Mouse (Mus musculus) cerebellum, adult 2 months (tissue): Measurements from ENCODE around the gene Pdzk1ip1. TPM values are rescaled to one million over a fixed set of nuclear protein-coding genes. Genes with fewer than 3 reads are reported as not detected.

Experiments
- DNase-seq, 2 experiments: peaks; one replicate each; pipeline ENCODE4 v3.0.0; 2021
- H3K27ac ChIP-seq: fragments of 200-500 bp; 2 replicates; pipeline ENCODE4 v1.5.1; 2012; ENCODE audit warnings: low read length, control low read depth, inconsistent platforms; ENCODE audit not compliant: insufficient read depth
- H3K27me3 ChIP-seq: fragments of 200-500 bp; 2 replicates; pipeline ENCODE4 v1.6.1; 2012; ENCODE audit warnings: inconsistent platforms, mild to moderate bottlenecking, low read length, moderate library complexity; ENCODE audit not compliant: control insufficient read depth, insufficient read depth
- H3K4me1 ChIP-seq: fragments of 200-500 bp; 2 replicates; pipeline ENCODE4 v1.6.1; 2011; ENCODE audit warnings: low read length; ENCODE audit not compliant: control insufficient read depth, insufficient read depth
- H3K4me3 ChIP-seq: fragments of 200-500 bp; replicated peaks from 2 replicates; pipeline ENCODE3; 2011; ENCODE audit warnings: mild to moderate bottlenecking, low read depth, low read length, control low read depth; ENCODE audit not compliant: insufficient read depth
- CTCF ChIP-seq: fragments of 200-500 bp; IDR thresholded peaks from 2 replicates; pipeline ENCODE4 v1.5.1; 2011; ENCODE audit warnings: low read depth, mild to moderate bottlenecking, control low read depth, low read length, moderate library complexity, borderline replicate concordance; ENCODE audit not compliant: insufficient read depth
- POLR2A ChIP-seq: fragments of 200-500 bp; IDR thresholded peaks from 2 replicates; pipeline ENCODE4 v1.6.1; 2011; ENCODE audit warnings: low read length, control low read depth, borderline replicate concordance; ENCODE audit not compliant: insufficient read depth
- WGBS: fragments of 180-500 bp; shearing (Covaris S2); methylation state at CpG from one replicate; pipeline ENCODE4 v1.1.7; 2018; 5-methylcytosine and 5-hydroxymethylcytosine counted together
- polyA plus RNA-seq: library from polyadenylated mRNA; depleted of rRNA; stranded (reverse); fragments of >200 nt; gene quantifications from 2 replicates; pipeline ENCODE4 v1.2.3, GENCODE M21; 2012

Pdzk1ip1 gene
- polyA plus RNA-seq, 1 experiment: 0.74 TPM

GRCm38 (mm10) chr4:115062540-115062874 is 26.0 kb upstream of the Pdzk1ip1 start:
- 2% methylated on average over 9 of the region's 9 CpGs for WGBS

GRCm38 (mm10) chr4:115062875-115063517 is 25.5 kb upstream of the Pdzk1ip1 start:
- under 1% methylated on average over 56 of the region's 58 CpGs for WGBS
- Histone ChIP-seq H3K27me3 (peaks cover 7% of the 10 kb centered on the region; the same call in 1 of the 2 replicates), H3K4me3 (peak overlapping the region; percentile 4), H3K27ac (no peak overlapping the region), H3K4me1 (no peaks in the 10 kb centered on the region)
- DNase-seq: peak in 1 of 2 experiments; percentile 13
- TF ChIP-seq CTCF: no peak

More at GRCm38 (mm10) chr4:115062540-115062874, 26.0 kb upstream of the Pdzk1ip1 start:
- peaks cover 9% of the 10 kb centered on the region; the same call in 1 of the 2 replicates for H3K27me3 ChIP-seq
- no peak for TF ChIP-seq CTCF
- no peak for TF ChIP-seq POLR2A
- H3K4me3 ChIP-seq: no peak overlapping the region
- no peak overlapping the region for H3K27ac ChIP-seq
- DNase-seq: no peak
- no peaks in the 10 kb centered on the region for H3K4me1 ChIP-seq

- WGBS: 3% methylated on average over 31 of the region's 31 CpGs
- TF ChIP-seq CTCF: no peak
- Histone ChIP-seq H3K4me1 (no peaks in the 10 kb centered on the region), H3K27me3 (peaks cover 4% of the 10 kb centered on the region; the same call in 1 of the 2 replicates), H3K4me3 (no peak overlapping the region), H3K27ac (no peak overlapping the region)
- DNase-seq: no peak
These were observed 24.8 kb upstream of the Pdzk1ip1 start for GRCm38 (mm10) chr4:115063518-115064239.

- Histone ChIP-seq H3K4me1 (no peaks in the 10 kb centered on the region), H3K4me3 (no peak overlapping the region), H3K27ac (no peak overlapping the region), H3K27me3 (no peaks in the 10 kb centered on the region)
- DNase-seq: no peak
- no peak for TF ChIP-seq POLR2A
- TF ChIP-seq CTCF: no peak
- 42% methylated on average over 1 of the region's 1 CpGs for WGBS
These were observed 16.8 kb upstream of the Pdzk1ip1 start for GRCm38 (mm10) chr4:115071668-115072067.

- no peak for DNase-seq
- WGBS: 86% methylated on average over 1 of the region's 1 CpGs
- TF ChIP-seq CTCF: no peak
- no peak for TF ChIP-seq POLR2A
- H3K27me3 ChIP-seq: no peaks in the 10 kb centered on the region
- H3K27ac ChIP-seq: no peak overlapping the region
- H3K4me1 ChIP-seq: no peaks in the 10 kb centered on the region
- no peak overlapping the region for H3K4me3 ChIP-seq
These were observed 13.7 kb upstream of the Pdzk1ip1 start for GRCm38 (mm10) chr4:115074789-115075188.

- DNase-seq: no peak
- H3K4me1 ChIP-seq: no peaks in the 10 kb centered on the region
- H3K27me3 ChIP-seq: no peaks in the 10 kb centered on the region
- 55% methylated on average over 3 of the region's 3 CpGs for WGBS
- H3K27ac ChIP-seq: no peak overlapping the region
- TF ChIP-seq CTCF (no peak), POLR2A (no peak)
- H3K4me3 ChIP-seq: no peak overlapping the region
These were observed 13.1 kb upstream of the Pdzk1ip1 start for GRCm38 (mm10) chr4:115075204-115075915.

- 26% methylated on average over 10 of the region's 10 CpGs for WGBS
- Histone ChIP-seq H3K4me1 (no peaks in the 10 kb centered on the region), H3K4me3 (no peak overlapping the region), H3K27ac (no peak overlapping the region), H3K27me3 (no peaks in the 10 kb centered on the region)
- no peak for DNase-seq
- TF ChIP-seq POLR2A (no peak), CTCF (no peak)
These were observed 9.4 kb upstream of the Pdzk1ip1 start for GRCm38 (mm10) chr4:115078892-115079820.
